Mouse (Mus musculus) heart, embryonic 11.5 days (tissue): Measurements from ENCODE around the gene Arl15. TPM values are rescaled to one million over a fixed set of nuclear protein-coding genes. Genes with fewer than 3 reads are reported as not detected.

Source experiments
- ATAC-seq: fragments of 200-750 bp; cut with Nextera tagmentation; replicated peaks from 2 replicates; pipeline ENCODE4 v1.8.0; 2017; ENCODE audit warnings: moderate library complexity; ENCODE audit not compliant: insufficient number of reproducible peaks, low FRiP score, low TSS enrichment
- H3K27ac ChIP-seq: fragments of 300-500 bp; sonication (generic); 2 replicates; pipeline ENCODE4 v1.5.1; 2014; ENCODE audit warnings: mild to moderate bottlenecking, low read depth, low read length
- H3K27me3 ChIP-seq: fragments of 300-500 bp; sonication (generic); 2 replicates; pipeline ENCODE4 v1.6.1; 2014; ENCODE audit warnings: mild to moderate bottlenecking, low read length, mixed read lengths; ENCODE audit not compliant: control insufficient read depth, insufficient read depth
- H3K36me3 ChIP-seq: fragments of 300-500 bp; sonication (generic); 2 replicates; pipeline ENCODE4 v1.6.1; 2014; ENCODE audit warnings: mild to moderate bottlenecking, low read length, moderate library complexity, mixed read lengths; ENCODE audit not compliant: control insufficient read depth, insufficient read depth
- H3K4me1 ChIP-seq: fragments of 300-500 bp; sonication (generic); 2 replicates; pipeline ENCODE4 v1.6.1; 2014; ENCODE audit warnings: low read length; ENCODE audit not compliant: control insufficient read depth, insufficient read depth
- H3K4me2 ChIP-seq: fragments of 300-500 bp; sonication (generic); 2 replicates; pipeline ENCODE4 v1.6.1; 2014; ENCODE audit warnings: mild to moderate bottlenecking, moderate library complexity
- H3K4me3 ChIP-seq: fragments of 300-500 bp; sonication (generic); 2 replicates; pipeline ENCODE4 v1.5.1; 2014; ENCODE audit warnings: low read depth, low read length
- H3K9ac ChIP-seq: fragments of 300-500 bp; sonication (generic); 2 replicates; pipeline ENCODE4 v1.6.1; 2014; ENCODE audit warnings: mild to moderate bottlenecking, low read depth, low read length, moderate library complexity
- H3K9me3 ChIP-seq: fragments of 300-500 bp; sonication (generic); replicated peaks from 2 replicates; pipeline ENCODE4 v1.6.1; 2016; ENCODE audit warnings: low read length; ENCODE audit not compliant: control insufficient read depth
- WGBS: fragments of 180-500 bp; shearing (Covaris S2); extraction: QIAGEN DNeasy Blood & Tissue Kit; methylation state at CpG from one replicate; pipeline ENCODE4 v1.1.7; 2014; ENCODE audit not compliant: insufficient replicate concordance; 5-methylcytosine and 5-hydroxymethylcytosine counted together
- polyA plus RNA-seq: library from polyadenylated mRNA; unstranded; fragments of >200 nt; fragmentation: Nextera tagmentation; extraction: Ambion mirVana; gene quantifications from 2 replicates; pipeline ENCODE4 v1.2.1, GENCODE M21; 2014

Gene Arl15
- polyA plus RNA-seq, 1 experiment from 2014 or later, result 10.1 TPM

- H3K9me3 ChIP-seq, result no peaks in the 10 kb centered on the region
- H3K4me2 ChIP-seq, result no peak overlapping the region; the same call in 1 of the 2 replicates
- H3K27ac ChIP-seq, result no peak overlapping the region
- H3K4me1 ChIP-seq, result peaks cover 6% of the 10 kb centered on the region
- H3K36me3 ChIP-seq, result no peaks in the 10 kb centered on the region
- no peak for ATAC-seq
- no peaks in the 10 kb centered on the region for H3K27me3 ChIP-seq
- H3K9ac ChIP-seq, result no peak overlapping the region
- WGBS, result 59% methylated on average over 19 of the region's 19 CpGs
- H3K4me3 ChIP-seq, result no peak overlapping the region
These were observed 324.0 kb downstream of the Arl15 start for GRCm38 (mm10) chr13:114118104-114118830.

GRCm38 (mm10) chr13:114119816-114120215 lies 325.5 kb downstream of the Arl15 start:
- no peak overlapping the region for H3K9ac ChIP-seq
- no peaks in the 10 kb centered on the region for H3K27me3 ChIP-seq
- WGBS, result 86% methylated on average over 4 of the region's 4 CpGs
- no peaks in the 10 kb centered on the region for H3K36me3 ChIP-seq
- H3K4me1 ChIP-seq, result peaks cover 6% of the 10 kb centered on the region
- H3K9me3 ChIP-seq, result no peaks in the 10 kb centered on the region
- no peak overlapping the region for H3K27ac ChIP-seq
- no peak overlapping the region for H3K4me3 ChIP-seq
- no peak for ATAC-seq
- no peak overlapping the region for H3K4me2 ChIP-seq

- H3K9me3 ChIP-seq, result no peaks in the 10 kb centered on the region
- H3K36me3 ChIP-seq, result no peaks in the 10 kb centered on the region
- H3K4me3 ChIP-seq, result no peak overlapping the region
- H3K27ac ChIP-seq, result no peak overlapping the region
- ATAC-seq, result no peak
- no peaks in the 10 kb centered on the region for H3K27me3 ChIP-seq
- no peak overlapping the region for H3K9ac ChIP-seq
- H3K4me1 ChIP-seq, result peaks cover 6% of the 10 kb centered on the region
- no peak overlapping the region for H3K4me2 ChIP-seq
- WGBS, result 86% methylated on average over 9 of the region's 9 CpGs
These were observed 327.3 kb downstream of the Arl15 start for GRCm38 (mm10) chr13:114121591-114121990.

- Histone ChIP-seq H3K4me1 (peaks cover 3% of the 10 kb centered on the region), H3K9ac (no peak overlapping the region), H3K27ac (no peak overlapping the region), H3K4me3 (no peak overlapping the region), H3K27me3 (no peaks in the 10 kb centered on the region), H3K36me3 (no peaks in the 10 kb centered on the region), H3K9me3 (peaks cover 1% of the 10 kb centered on the region; the same call in 1 of the 2 replicates), H3K4me2 (no peak overlapping the region)
- no peak for ATAC-seq
- WGBS, result 65% methylated on average over 3 of the region's 3 CpGs
These were observed 329.1 kb downstream of the Arl15 start for GRCm38 (mm10) chr13:114123391-114123790.

- Histone ChIP-seq H3K4me1 (no peaks in the 10 kb centered on the region), H3K4me3 (no peak overlapping the region), H3K27ac (no peak overlapping the region), H3K9ac (no peak overlapping the region), H3K4me2 (no peak overlapping the region), H3K36me3 (no peaks in the 10 kb centered on the region), H3K27me3 (no peaks in the 10 kb centered on the region), H3K9me3 (peaks cover 3% of the 10 kb centered on the region; the same call in 1 of the 2 replicates)
- ATAC-seq, result no peak
- 87% methylated on average over 10 of the region's 10 CpGs for WGBS
These were observed 330.1 kb downstream of the Arl15 start for GRCm38 (mm10) chr13:114124385-114124784.

- no peaks in the 10 kb centered on the region for H3K36me3 ChIP-seq
- H3K4me2 ChIP-seq, result no peak overlapping the region
- no peak overlapping the region for H3K27ac ChIP-seq
- no peaks in the 10 kb centered on the region for H3K27me3 ChIP-seq
- 69% methylated on average over 12 of the region's 12 CpGs for WGBS
- H3K9me3 ChIP-seq, result peaks cover 3% of the 10 kb centered on the region; the same call in 1 of the 2 replicates
- ATAC-seq, result no peak
- no peak overlapping the region for H3K9ac ChIP-seq
- H3K4me1 ChIP-seq, result no peaks in the 10 kb centered on the region
- no peak overlapping the region for H3K4me3 ChIP-seq
These were observed 330.7 kb downstream of the Arl15 start for GRCm38 (mm10) chr13:114124991-114125390.

- Histone ChIP-seq H3K27ac (no peak overlapping the region), H3K9me3 (peaks cover 3% of the 10 kb centered on the region; the same call in 1 of the 2 replicates), H3K4me1 (peaks cover 13% of the 10 kb centered on the region), H3K9ac (no peak overlapping the region), H3K4me2 (no peak overlapping the region), H3K4me3 (no peak overlapping the region), H3K27me3 (no peaks in the 10 kb centered on the region), H3K36me3 (no peaks in the 10 kb centered on the region)
- 94% methylated on average over 2 of the region's 2 CpGs for WGBS
- no peak for ATAC-seq
These were observed 334.1 kb downstream of the Arl15 start for GRCm38 (mm10) chr13:114128366-114128765.

- H3K9me3 ChIP-seq, result peaks cover 3% of the 10 kb centered on the region; the same call in 1 of the 2 replicates
- H3K36me3 ChIP-seq, result no peaks in the 10 kb centered on the region
- 81% methylated on average over 11 of the region's 11 CpGs for WGBS
- no peaks in the 10 kb centered on the region for H3K27me3 ChIP-seq
- H3K4me1 ChIP-seq, result peaks cover 13% of the 10 kb centered on the region
- H3K9ac ChIP-seq, result no peak overlapping the region
- no peak overlapping the region for H3K4me3 ChIP-seq
- no peak for ATAC-seq
- no peak overlapping the region for H3K4me2 ChIP-seq
- no peak overlapping the region for H3K27ac ChIP-seq
These were observed 335.7 kb downstream of the Arl15 start for GRCm38 (mm10) chr13:114129986-114130385.
